Mouse (Mus musculus): Measurements from ENCODE around the gene Rab3a.

Gene Rab3a

DNA sequence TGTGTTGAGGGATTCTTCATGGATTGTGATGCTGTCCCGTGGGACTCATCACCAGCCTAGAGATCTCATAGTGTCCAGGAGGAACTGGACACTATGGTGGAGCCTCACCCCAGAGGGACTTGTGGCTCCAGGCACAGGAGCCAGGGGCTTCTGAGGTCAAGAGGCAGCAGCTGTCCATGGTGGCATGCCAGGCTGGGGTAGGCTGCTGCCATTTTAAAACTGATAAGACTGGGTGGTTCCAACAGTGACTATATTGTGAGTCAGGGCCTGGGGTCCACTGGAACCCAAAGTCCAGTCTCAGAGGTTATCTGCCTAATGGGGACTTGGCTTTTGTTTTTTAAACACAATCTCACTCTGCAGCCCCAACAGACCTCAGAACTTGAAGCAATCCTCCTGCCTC, 47.4 kb downstream of the Rab3a start:
- DNase-seq (ENCODE audit: low read depth), result no peak

DNA sequence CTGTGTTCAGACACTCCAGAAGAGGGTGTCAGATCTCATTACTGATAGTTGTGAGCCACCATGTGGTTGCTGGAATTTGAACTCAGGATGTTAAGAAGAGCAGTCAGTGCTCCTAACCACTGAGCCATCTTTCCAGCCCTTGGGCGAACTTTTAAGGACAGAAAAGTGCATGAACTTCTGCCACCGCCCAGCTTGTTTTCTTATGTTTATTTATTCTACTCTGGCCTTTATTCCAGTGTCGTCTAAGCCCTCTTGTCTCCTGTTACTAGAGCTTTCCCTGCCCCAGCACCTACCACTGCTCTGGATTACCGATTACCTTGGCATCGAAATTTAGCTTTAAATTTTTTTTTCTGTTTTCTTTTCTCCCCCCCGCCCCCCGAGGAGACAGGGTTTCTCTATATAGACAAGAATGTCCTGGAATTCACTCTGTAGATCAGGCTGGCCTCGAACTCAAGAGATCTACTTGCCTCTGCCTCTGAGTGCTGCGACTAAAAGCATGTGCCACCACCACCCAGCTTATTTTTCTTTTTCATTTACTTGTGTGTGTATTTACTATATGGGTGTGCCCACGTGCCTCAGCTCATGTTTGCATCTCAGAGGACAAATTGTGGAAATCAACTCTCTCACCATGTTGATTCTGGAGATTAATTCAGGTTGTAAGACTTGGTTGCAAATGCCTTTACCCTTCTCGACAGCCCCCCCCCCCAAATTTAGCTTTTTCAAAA, 48.5 kb downstream of the Rab3a start:
- DNase-seq (ENCODE audit: low read depth), result no peak

DNA sequence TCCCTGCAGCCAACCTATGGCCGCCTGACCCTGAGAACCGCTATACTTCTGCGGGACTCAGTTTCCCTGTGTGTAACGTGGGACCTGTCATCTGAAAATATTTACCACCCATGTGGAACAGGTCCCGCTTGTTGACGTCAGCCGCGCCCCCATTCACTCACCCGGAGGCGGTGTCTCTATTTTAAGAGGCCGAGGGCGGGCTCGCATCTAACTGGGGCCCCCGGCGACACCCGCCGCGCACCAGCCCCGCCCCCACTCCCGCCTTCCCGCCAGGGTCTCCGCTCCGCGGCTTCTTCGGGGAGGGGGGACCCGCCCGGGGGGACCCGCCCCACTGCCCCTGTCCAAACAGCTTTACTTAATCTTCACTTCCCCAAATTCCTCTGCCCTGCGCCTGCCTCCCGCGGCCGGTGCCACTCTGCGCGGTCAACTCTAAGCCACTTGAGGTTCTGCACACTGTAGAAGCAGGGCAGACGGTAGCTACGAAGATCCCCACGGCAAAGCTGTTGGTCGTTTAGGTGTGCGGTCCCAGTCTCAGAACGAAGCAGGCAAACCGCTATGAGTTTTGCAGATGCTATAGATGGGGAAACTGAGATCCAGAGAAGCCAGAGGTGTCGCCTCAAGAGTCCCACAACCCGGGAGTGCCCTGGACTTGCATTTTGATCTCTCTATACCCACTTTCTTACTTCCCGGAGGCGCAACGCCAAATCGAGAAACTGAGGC, 49.4 kb downstream of the Rab3a start:
- no peak for DNase-seq (ENCODE audit: low read depth)

DNA sequence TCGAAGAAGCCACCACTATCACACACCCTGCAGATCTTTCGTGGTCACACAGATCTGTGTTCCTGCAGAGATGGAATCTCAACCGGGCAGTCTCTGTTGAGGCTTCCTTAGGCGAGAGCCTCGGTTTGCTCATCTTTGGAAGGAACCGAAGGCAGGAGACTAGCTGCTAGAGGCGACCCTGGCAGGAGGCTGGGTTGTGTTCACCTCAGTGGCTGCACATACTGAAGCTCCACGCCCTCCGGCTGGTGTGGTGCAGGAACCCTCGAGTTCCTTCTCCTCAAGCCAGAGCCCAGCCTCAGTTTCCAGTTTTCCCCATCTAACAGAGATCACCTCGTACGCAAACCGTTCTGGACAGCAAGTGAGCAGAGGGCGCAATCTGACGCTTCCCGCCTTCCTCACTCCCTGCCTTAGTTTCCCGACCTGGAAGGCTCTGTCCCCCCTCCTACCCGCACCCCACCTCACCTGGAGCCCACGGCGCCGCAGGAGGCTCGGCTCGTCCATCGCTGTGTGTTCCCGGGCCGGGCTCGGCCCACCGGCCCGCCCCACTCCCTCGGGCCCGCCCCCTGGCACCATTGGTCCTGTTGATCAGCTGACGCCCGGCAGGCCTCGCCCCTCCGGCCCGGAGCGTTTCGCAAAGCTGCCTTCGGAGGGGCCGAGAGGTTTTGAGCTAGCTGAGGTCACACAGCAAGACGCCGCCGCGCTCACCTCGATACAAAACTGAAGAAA, 50.2 kb downstream of the Rab3a start, which contains the start of gene Mast3:
Gene Mast3, minus strand, starts transcription at position 574 of the 726 bp plus-strand sequence.
- DNase-seq (ENCODE audit: low read depth), result peak; percentile 69

DNA sequence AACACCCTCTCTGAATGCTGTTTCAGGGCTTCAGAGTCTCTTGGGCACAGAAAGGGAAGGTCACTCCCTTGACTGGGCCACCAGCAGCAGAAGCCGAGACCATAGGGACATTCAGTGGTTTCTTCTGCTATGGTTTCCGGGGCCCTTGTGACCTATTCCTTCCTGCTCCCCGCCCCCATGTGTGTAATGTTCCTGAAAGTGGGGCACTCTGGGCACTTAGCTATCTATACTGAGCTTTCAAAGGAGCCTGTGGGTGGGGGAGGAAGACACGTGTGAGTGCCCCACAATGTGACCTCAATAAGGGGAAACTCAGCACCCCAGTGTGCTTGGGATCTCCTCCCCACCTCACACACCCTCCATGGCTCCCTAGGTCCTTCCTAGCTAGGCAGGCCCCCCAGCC, 52.1 kb downstream of the Rab3a start:
- no peak for DNase-seq (ENCODE audit: low read depth)

DNA sequence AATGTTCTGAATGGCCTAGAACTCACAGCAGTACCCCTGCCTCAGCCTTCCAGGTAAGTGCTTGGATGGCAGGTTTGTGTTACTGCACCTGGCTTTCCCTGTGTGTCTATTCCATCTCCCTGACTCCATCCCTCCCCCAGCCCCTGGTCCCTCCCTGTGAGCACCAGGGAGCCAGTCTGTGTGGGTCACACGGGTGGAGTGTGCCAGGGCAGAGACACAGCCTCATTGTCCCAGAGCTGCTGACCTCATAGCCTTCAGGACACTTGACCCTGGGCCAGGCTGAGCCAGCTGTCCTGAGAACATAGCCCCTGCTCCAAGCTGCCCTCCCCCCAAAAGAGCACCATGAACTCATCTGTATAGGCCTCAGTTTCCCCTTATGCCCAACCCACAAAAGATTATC, 52.8 kb downstream of the Rab3a start:
- no peak for DNase-seq (ENCODE audit: low read depth)

DNA sequence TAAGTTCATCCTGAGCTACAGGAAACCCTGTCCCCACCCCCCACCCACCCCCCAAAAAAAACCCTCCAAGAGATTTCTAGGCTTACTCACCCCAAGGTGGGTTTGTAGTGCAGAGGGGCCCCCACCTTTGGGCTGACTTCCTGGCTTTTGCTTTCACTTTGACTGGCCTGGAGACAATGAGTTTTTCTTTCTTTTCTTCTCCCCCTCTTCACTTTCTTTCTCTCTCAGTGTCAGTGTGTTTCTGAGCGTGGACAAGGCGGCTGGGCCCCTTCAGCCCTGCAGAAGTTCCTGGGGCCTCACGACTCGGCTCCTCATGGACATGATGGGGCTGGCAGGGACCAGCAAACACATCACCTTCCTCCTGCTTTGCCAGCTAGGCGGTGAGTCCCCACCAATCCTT, 53.8 kb downstream of the Rab3a start, which contains the start of gene Il12rb1:
Gene Il12rb1, plus strand, starts transcription at position 211 of the 400 bp plus-strand sequence.
- no peak for DNase-seq (ENCODE audit: low read depth)

Data from c-Kit-positive CD71-positive TER-119-negative erythroid progenitor cells, embryonic 14.5 days (primary cell).